Mouse (Mus musculus) embryo, embryonic 10.5 days (tissue): ENCODE data around the gene Asic2.

Source experiments
- DNase-seq: peaks from one replicate; pipeline ENCODE4 v3.0.0-alpha.2; 2015; ENCODE audit warnings: low spot score

The Asic2 gene

GRCm38 (mm10) chr11:81602971-81603370, 365.3 kb downstream of the Asic2 start:
- no peak for DNase-seq

- DNase-seq: no peak
Observed at GRCm38 (mm10) chr11:81601736-81602135, 366.5 kb downstream of the Asic2 start.

- no peak for DNase-seq
Observed at GRCm38 (mm10) chr11:81597601-81598000, 370.7 kb downstream of the Asic2 start.

GRCm38 (mm10) chr11:81595235-81595634, 373.0 kb downstream of the Asic2 start:
- DNase-seq: no peak

GRCm38 (mm10) chr11:81592776-81593175, 375.5 kb downstream of the Asic2 start:
- DNase-seq: no peak

- DNase-seq: peak; percentile 72
Observed at GRCm38 (mm10) chr11:81590911-81591310, 377.3 kb downstream of the Asic2 start.

- DNase-seq: peak; percentile 62
Observed at GRCm38 (mm10) chr11:81588630-81589029, 379.6 kb downstream of the Asic2 start.

- no peak for DNase-seq
Observed at GRCm38 (mm10) chr11:81587942-81588341, 380.3 kb downstream of the Asic2 start.

- DNase-seq: no peak
Observed at GRCm38 (mm10) chr11:81587114-81587513, 381.1 kb downstream of the Asic2 start.

- no peak for DNase-seq
Observed at GRCm38 (mm10) chr11:81584506-81584905, 383.8 kb downstream of the Asic2 start.

GRCm38 (mm10) chr11:81583195-81583594, 385.1 kb downstream of the Asic2 start:
- peak; percentile 23 for DNase-seq

- DNase-seq: no peak
Observed at GRCm38 (mm10) chr11:81582161-81582560, 386.1 kb downstream of the Asic2 start.

GRCm38 (mm10) chr11:81579753-81580152, 388.5 kb downstream of the Asic2 start:
- DNase-seq: peak; percentile 34

- no peak for DNase-seq
Observed at GRCm38 (mm10) chr11:81570406-81570805, 397.9 kb downstream of the Asic2 start.

GRCm38 (mm10) chr11:81564857-81565256, 403.4 kb downstream of the Asic2 start:
- DNase-seq: no peak

- no peak for DNase-seq
Observed at GRCm38 (mm10) chr11:81560374-81560773, 407.9 kb downstream of the Asic2 start.

- no peak for DNase-seq
Observed at GRCm38 (mm10) chr11:81543189-81543588, 425.1 kb downstream of the Asic2 start.

- no peak for DNase-seq
Observed at GRCm38 (mm10) chr11:81535121-81535717, 433.0 kb downstream of the Asic2 start.

- peak; percentile 78 for DNase-seq
Observed at GRCm38 (mm10) chr11:81534686-81535085, 433.6 kb downstream of the Asic2 start.

- peak; percentile 77 for DNase-seq
Observed at GRCm38 (mm10) chr11:81531906-81532305, 436.4 kb downstream of the Asic2 start.

GRCm38 (mm10) chr11:81522927-81523326, 445.3 kb downstream of the Asic2 start:
- DNase-seq: no peak

GRCm38 (mm10) chr11:81521881-81522280, 446.4 kb downstream of the Asic2 start:
- no peak for DNase-seq

- DNase-seq: no peak
Observed at GRCm38 (mm10) chr11:81518001-81518955, 450.0 kb downstream of the Asic2 start.
